Mouse (Mus musculus) limb, embryonic 12.5 days (tissue): ENCODE data around the gene Olfr1480. TPM values are rescaled to one million over a fixed set of nuclear protein-coding genes. Genes with fewer than 3 reads are reported as not detected.

Experiments used
- ATAC-seq: fragments of 200-750 bp; cut with Nextera tagmentation; 2 replicates; pipeline ENCODE4 v1.8.0; 2017; ENCODE audit warnings: low read depth, moderate TSS enrichment; ENCODE audit not compliant: insufficient number of reproducible peaks, insufficient read depth, low FRiP score, low TSS enrichment
- H3K27ac ChIP-seq: fragments of 300-500 bp; sonication (generic); 2 replicates; pipeline ENCODE4 v1.5.1; 2016; ENCODE audit warnings: mild to moderate bottlenecking, moderate library complexity
- H3K27me3 ChIP-seq: fragments of 300-500 bp; sonication (generic); 2 replicates; pipeline ENCODE4 v1.6.1; 2016; ENCODE audit warnings: mild to moderate bottlenecking, moderate library complexity
- H3K36me3 ChIP-seq: fragments of 300-500 bp; sonication (generic); 2 replicates; pipeline ENCODE4 v1.6.1; 2016; ENCODE audit warnings: mild to moderate bottlenecking, moderate library complexity
- H3K4me1 ChIP-seq: fragments of 300-500 bp; sonication (generic); replicated peaks from 2 replicates; pipeline ENCODE4 v1.6.1; 2016
- H3K4me2 ChIP-seq: fragments of 300-500 bp; sonication (generic); 2 replicates; pipeline ENCODE4 v1.6.1; 2016; ENCODE audit warnings: mild to moderate bottlenecking, moderate library complexity
- H3K4me3 ChIP-seq: fragments of 300-500 bp; sonication (generic); replicated peaks from 2 replicates; pipeline ENCODE4 v1.5.1; 2016; ENCODE audit warnings: mild to moderate bottlenecking
- H3K9ac ChIP-seq: fragments of 300-500 bp; sonication (generic); replicated peaks from 2 replicates; pipeline ENCODE4 v1.6.1; 2016; ENCODE audit warnings: mild to moderate bottlenecking, moderate library complexity
- H3K9me3 ChIP-seq: fragments of 300-500 bp; sonication (generic); 2 replicates; pipeline ENCODE4 v1.6.1; 2016; ENCODE audit warnings: mild to moderate bottlenecking, moderate library complexity
- WGBS: fragments of 180-500 bp; shearing (Covaris S2); methylation state at CpG from one replicate; pipeline ENCODE4 v1.1.7; 2016; 5-methylcytosine and 5-hydroxymethylcytosine counted together
- polyA plus RNA-seq: library from polyadenylated mRNA; unstranded; fragments of >200 nt; fragmentation: Nextera tagmentation; extraction: Ambion mirVana; gene quantifications from 2 replicates; pipeline ENCODE4 v1.2.1, GENCODE M21; 2016

The Olfr1480 gene
- polyA plus RNA-seq = not detected in 2 replicates

DNA sequence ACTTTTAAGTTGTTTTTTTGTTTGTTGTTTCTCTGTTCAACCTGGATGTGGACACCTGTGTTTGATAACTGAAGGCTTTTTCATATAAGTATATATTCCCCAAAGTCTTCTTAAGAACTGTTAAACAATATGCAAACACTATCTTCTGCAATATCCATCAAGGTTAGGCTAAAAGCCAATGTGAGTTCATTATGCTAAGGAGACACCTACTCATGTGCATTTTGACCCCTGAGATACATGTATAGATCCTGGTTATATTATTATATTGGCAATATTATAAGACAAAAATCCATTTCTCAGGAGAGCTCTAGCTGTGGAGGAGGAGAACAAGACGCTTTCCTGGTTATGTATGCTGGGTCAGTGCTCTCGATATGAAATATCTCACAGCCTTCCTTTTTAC lies at the start of gene Olfr1480:
Gene Olfr1480, plus strand, starts transcription at position 301 of the 400 bp plus-strand sequence.
- H3K9ac ChIP-seq = no peak within 1 kb of the TSS
- no peak within 1 kb of the TSS for H3K27ac ChIP-seq
- peaks cover 21% of the 10 kb centered on the region for H3K9me3 ChIP-seq
- no peak within 1 kb of the TSS for H3K4me2 ChIP-seq
- no peaks in the 10 kb centered on the region for H3K27me3 ChIP-seq
- no peaks in the 10 kb centered on the region for H3K36me3 ChIP-seq
- WGBS = 88% methylated on average over 2 of the region's 2 CpGs
- H3K4me1 ChIP-seq = no peaks in the 10 kb centered on the region
- no peak for ATAC-seq
- H3K4me3 ChIP-seq = no peak within 1 kb of the TSS

- Histone ChIP-seq H3K4me2 (no peak within 1 kb of the TSS), H3K27ac (no peak within 1 kb of the TSS), H3K36me3 (no peaks in the 10 kb centered on the region), H3K4me3 (no peak within 1 kb of the TSS), H3K27me3 (no peaks in the 10 kb centered on the region), H3K9ac (no peak within 1 kb of the TSS), H3K4me1 (no peaks in the 10 kb centered on the region), H3K9me3 (no peaks in the 10 kb centered on the region)
- no peak for ATAC-seq
These were observed 47.6 kb upstream of the Olfr1480 start, which contains the start of gene Olfr1475 for GRCm38 (mm10) chr19:13480096-13480495. Gene Olfr1475, minus strand, starts transcription at chr19:13480196.

DNA sequence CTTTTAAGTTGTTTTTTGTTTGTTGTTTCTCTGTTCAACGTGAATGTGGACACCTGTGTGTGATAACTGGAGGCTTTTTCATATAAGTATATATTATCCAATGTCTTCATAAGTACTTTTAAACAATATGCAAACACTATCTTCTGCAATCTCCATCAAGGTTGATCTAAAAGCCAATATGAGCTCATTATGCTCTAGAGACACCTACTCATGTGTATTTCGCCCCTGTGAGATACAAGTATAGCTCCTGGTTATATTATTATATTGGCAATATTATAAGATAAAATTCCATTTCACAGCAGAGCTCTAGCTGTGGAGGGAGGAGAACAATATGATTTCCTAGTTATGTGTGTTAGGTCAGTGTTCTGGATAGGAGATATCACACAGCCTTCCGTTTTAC lies 27.5 kb upstream of the Olfr1480 start, which contains the start of gene Olfr1477:
Gene Olfr1477, plus strand, starts transcription at position 301 of the 400 bp plus-strand sequence.
- no peak for ATAC-seq
- no peak within 1 kb of the TSS for H3K9ac ChIP-seq
- peaks cover 16% of the 10 kb centered on the region for H3K9me3 ChIP-seq
- H3K4me1 ChIP-seq = no peaks in the 10 kb centered on the region
- WGBS = 74% methylated on average over 3 of the region's 3 CpGs
- no peaks in the 10 kb centered on the region for H3K27me3 ChIP-seq
- H3K36me3 ChIP-seq = no peaks in the 10 kb centered on the region
- H3K27ac ChIP-seq = no peak within 1 kb of the TSS
- H3K4me2 ChIP-seq = no peak within 1 kb of the TSS
- H3K4me3 ChIP-seq = no peak within 1 kb of the TSS

Other genes with a start within 250 kb of the Olfr1480 start
- not detected in 2 replicates for gene Olfr1465, start 212.4 kb upstream of the Olfr1480 start, polyA plus RNA-seq
- gene Olfr1466, start 189.1 kb upstream of the Olfr1480 start, polyA plus RNA-seq = not detected in 2 replicates
- gene Olfr1467, start 165.7 kb upstream of the Olfr1480 start, polyA plus RNA-seq = not detected in 2 replicates
- not detected in 2 replicates for gene Olfr1469, start 120.1 kb upstream of the Olfr1480 start, polyA plus RNA-seq
- not detected in 2 replicates for gene Olfr1471, start 84.5 kb upstream of the Olfr1480 start, polyA plus RNA-seq
- not detected in 2 replicates for gene Olfr1472, start 71.8 kb upstream of the Olfr1480 start, polyA plus RNA-seq
- not detected in 2 replicates for gene Olfr1474, start 58.3 kb upstream of the Olfr1480 start, polyA plus RNA-seq
- not detected in 2 replicates for gene Olfr1475, start 47.7 kb upstream of the Olfr1480 start, polyA plus RNA-seq
- gene Olfr1477, start 27.4 kb upstream of the Olfr1480 start, polyA plus RNA-seq = not detected in 2 replicates
- gene Olfr1484, start 55.6 kb downstream of the Olfr1480 start, polyA plus RNA-seq = not detected in 2 replicates
- not detected in 2 replicates for gene Olfr1487, start 89.5 kb downstream of the Olfr1480 start, polyA plus RNA-seq
- not detected in 2 replicates for gene Olfr1489, start 103.7 kb downstream of the Olfr1480 start, polyA plus RNA-seq
- not detected in 2 replicates for gene Olfr1490, start 123.2 kb downstream of the Olfr1480 start, polyA plus RNA-seq
- not detected in 2 replicates for gene Olfr1491, start 169.4 kb downstream of the Olfr1480 start, polyA plus RNA-seq
- gene Olfr1493-ps1, start 195.4 kb downstream of the Olfr1480 start, polyA plus RNA-seq = not detected in 2 replicates
- not detected in 2 replicates for gene Olfr1494, start 211.8 kb downstream of the Olfr1480 start, polyA plus RNA-seq
- not detected in 2 replicates for gene Olfr1495, start 236.7 kb downstream of the Olfr1480 start, polyA plus RNA-seq
- not detected in 2 replicates for gene Olfr1496, start 250.0 kb downstream of the Olfr1480 start, polyA plus RNA-seq